Mouse (Mus musculus) adrenal gland, adult 2 months (tissue): ENCODE data around the gene Dnttip1. TPM values are rescaled to one million over a fixed set of nuclear protein-coding genes. Genes with fewer than 3 reads are reported as not detected.

Experiments
- DNase-seq: peaks from one replicate; pipeline ENCODE4 v3.0.0; 2021
- polyA plus RNA-seq: library from polyadenylated mRNA; depleted of rRNA; stranded (reverse); fragments of >200 nt; gene quantifications from 2 replicates; pipeline ENCODE4 v1.2.3, GENCODE M21; 2012; rRNA removed
- total RNA-seq, 2 experiments: library from RNA; stranded (reverse); gene quantifications; 2 replicates each; pipeline ENCODE4 v1.2.3; 2021

The Dnttip1 gene
- total and polyA plus RNA-seq, 3 experiments, result 29.7 to 41.8 (median 34.9) TPM

GRCm38 (mm10) chr2:164804533-164805331 is 58.9 kb downstream of the Dnttip1 start, which contains the start of the genes Acot8 and Zswim3:
TSS of gene Acot8 (minus strand) at chr2:164804882.
TSS of gene Zswim3 (plus strand) at chr2:164805098.
- DNase-seq, result peak; percentile 98

GRCm38 (mm10) chr2:164805332-164805718 is 59.5 kb downstream of the Dnttip1 start:
- DNase-seq, result no peak

- DNase-seq, result no peak
These were observed 60.8 kb downstream of the Dnttip1 start for GRCm38 (mm10) chr2:164806614-164807013.

GRCm38 (mm10) chr2:164813557-164813956 is 67.8 kb downstream of the Dnttip1 start:
- no peak for DNase-seq

- DNase-seq, result no peak
These were observed 69.6 kb downstream of the Dnttip1 start for GRCm38 (mm10) chr2:164815348-164815747.

- no peak for DNase-seq
These were observed 70.0 kb downstream of the Dnttip1 start for GRCm38 (mm10) chr2:164815821-164816220.

GRCm38 (mm10) chr2:164817206-164817605 is 71.4 kb downstream of the Dnttip1 start:
- DNase-seq, result no peak

GRCm38 (mm10) chr2:164817703-164818102 is 71.9 kb downstream of the Dnttip1 start:
- no peak for DNase-seq

Other genes starting within 250 kb of the Dnttip1 start
- gene Pigt, start 248.5 kb upstream of the Dnttip1 start, total RNA-seq, result 10 to 100 TPM; 72.7 to 98.8 TPM
- gene Pigt, start 248.5 kb upstream of the Dnttip1 start, polyA plus RNA-seq, result 216 and 218 TPM in 2 replicates
- gene Wfdc2, start 183.6 kb upstream of the Dnttip1 start, total RNA-seq, result not detected
- gene Wfdc2, start 183.6 kb upstream of the Dnttip1 start, polyA plus RNA-seq, result 0.51 and 0.73 TPM in 2 replicates
- gene Spint3, start 172.5 kb upstream of the Dnttip1 start, total RNA-seq, result not detected
- gene Spint3, start 172.5 kb upstream of the Dnttip1 start, polyA plus RNA-seq, result not detected in 2 replicates
- under 1 TPM in 1 of 2 experiments, not detected in 1; 0.52 TPM for gene Wfdc6a, start 160.5 kb upstream of the Dnttip1 start, total RNA-seq
- gene Wfdc6a, start 160.5 kb upstream of the Dnttip1 start, polyA plus RNA-seq, result 0.62 and 1.0 TPM in 2 replicates
- gene Eppin, start 152.4 kb upstream of the Dnttip1 start, total RNA-seq, result not detected
- 0.29 TPM in 1 of 2 replicates, not detected in the other for gene Eppin, start 152.4 kb upstream of the Dnttip1 start, polyA plus RNA-seq
- not detected for gene Wfdc6b, start 132.5 kb upstream of the Dnttip1 start, total RNA-seq
- gene Wfdc6b, start 132.5 kb upstream of the Dnttip1 start, polyA plus RNA-seq, result not detected in 2 replicates
- gene Wfdc8, start 132.4 kb upstream of the Dnttip1 start, total RNA-seq, result not detected
- gene Wfdc8, start 132.4 kb upstream of the Dnttip1 start, polyA plus RNA-seq, result 0.07 and 1.8 TPM in 2 replicates
- gene Wfdc16, start 107.2 kb upstream of the Dnttip1 start, total RNA-seq, result not detected
- not detected in 2 replicates for gene Wfdc16, start 107.2 kb upstream of the Dnttip1 start, polyA plus RNA-seq
- gene Wfdc10, start 89.9 kb upstream of the Dnttip1 start, total RNA-seq, result not detected
- gene Wfdc10, start 89.9 kb upstream of the Dnttip1 start, polyA plus RNA-seq, result not detected in 2 replicates
- not detected for gene Wfdc9, start 89.4 kb upstream of the Dnttip1 start, total RNA-seq
- gene Wfdc9, start 89.4 kb upstream of the Dnttip1 start, polyA plus RNA-seq, result not detected in 2 replicates
- not detected for gene Wfdc11, start 71.9 kb upstream of the Dnttip1 start, total RNA-seq
- gene Wfdc11, start 71.9 kb upstream of the Dnttip1 start, polyA plus RNA-seq, result not detected in 2 replicates
- gene Wfdc13, start 60.9 kb upstream of the Dnttip1 start, total RNA-seq, result not detected
- gene Wfdc13, start 60.9 kb upstream of the Dnttip1 start, polyA plus RNA-seq, result 0.13 TPM in 1 of 2 replicates, not detected in the other
- gene Spint4, start 47.5 kb upstream of the Dnttip1 start, total RNA-seq, result not detected
- not detected in 2 replicates for gene Spint4, start 47.5 kb upstream of the Dnttip1 start, polyA plus RNA-seq
- gene Spint5, start 30.7 kb upstream of the Dnttip1 start, total RNA-seq, result not detected
- gene Spint5, start 30.7 kb upstream of the Dnttip1 start, polyA plus RNA-seq, result not detected in 2 replicates
- under 1 TPM; 0.24 to 0.32 TPM for gene Wfdc3, start 52 bp upstream of the Dnttip1 start, total RNA-seq
- 0.17 and 0.27 TPM in 2 replicates for gene Wfdc3, start 52 bp upstream of the Dnttip1 start, polyA plus RNA-seq
- 1 to 10 TPM; 2.5 to 5.2 TPM for gene Ube2c, start 23.9 kb downstream of the Dnttip1 start, total RNA-seq
- 7.1 and 9.1 TPM in 2 replicates for gene Ube2c, start 23.9 kb downstream of the Dnttip1 start, polyA plus RNA-seq
- gene Tnnc2, start 34.0 kb downstream of the Dnttip1 start, total RNA-seq, result not detected
- not detected in 2 replicates for gene Tnnc2, start 34.0 kb downstream of the Dnttip1 start, polyA plus RNA-seq
- 10 to 100 TPM; 26.5 to 43.1 TPM for gene Snx21, start 39.8 kb downstream of the Dnttip1 start, total RNA-seq
- gene Snx21, start 39.8 kb downstream of the Dnttip1 start, polyA plus RNA-seq, result 109 and 111 TPM in 2 replicates
- 10 to 100 TPM; 28.3 to 30.4 TPM for gene Acot8, start 58.9 kb downstream of the Dnttip1 start, total RNA-seq
- gene Acot8, start 58.9 kb downstream of the Dnttip1 start, polyA plus RNA-seq, result 59.2 and 64.4 TPM in 2 replicates
- gene Zswim3, start 59.1 kb downstream of the Dnttip1 start, total RNA-seq, result 1 to 10 TPM; 3.5 to 5.7 TPM
- 2.3 and 2.5 TPM in 2 replicates for gene Zswim3, start 59.1 kb downstream of the Dnttip1 start, polyA plus RNA-seq
- gene Zswim1, start 76.7 kb downstream of the Dnttip1 start, total RNA-seq, result 10 to 100 TPM; 11.0 to 11.7 TPM
- gene Zswim1, start 76.7 kb downstream of the Dnttip1 start, polyA plus RNA-seq, result 19.7 and 21.8 TPM in 2 replicates
- not detected for gene Spata25, start 82.6 kb downstream of the Dnttip1 start, total RNA-seq
- not detected in 2 replicates for gene Spata25, start 82.6 kb downstream of the Dnttip1 start, polyA plus RNA-seq
- gene Ctsa, start 86.9 kb downstream of the Dnttip1 start, total RNA-seq, result 100 to 1,000 TPM; 114 to 124 TPM
- gene Ctsa, start 86.9 kb downstream of the Dnttip1 start, polyA plus RNA-seq, result 304 and 353 TPM in 2 replicates
- gene Neurl2, start 87.5 kb downstream of the Dnttip1 start, total RNA-seq, result 1 to 10 TPM; 1.4 to 2.7 TPM
- 5.6 and 6.7 TPM in 2 replicates for gene Neurl2, start 87.5 kb downstream of the Dnttip1 start, polyA plus RNA-seq
- 10 to 100 TPM; 21.1 to 36.6 TPM for gene Pltp, start 111.7 kb downstream of the Dnttip1 start, total RNA-seq
- 63.9 and 72.0 TPM in 2 replicates for gene Pltp, start 111.7 kb downstream of the Dnttip1 start, polyA plus RNA-seq
- 10 to 100 TPM; 45.1 to 51.6 TPM for gene Pcif1, start 133.3 kb downstream of the Dnttip1 start, total RNA-seq
- gene Pcif1, start 133.3 kb downstream of the Dnttip1 start, polyA plus RNA-seq, result 66.3 and 67.2 TPM in 2 replicates
- 10 to 100 TPM; 16.7 to 21.9 TPM for gene Zfp335, start 165.8 kb downstream of the Dnttip1 start, total RNA-seq
- 37.4 TPM in 2 replicates for gene Zfp335, start 165.8 kb downstream of the Dnttip1 start, polyA plus RNA-seq
- 1 to 10 TPM; 1.4 to 2.1 TPM for gene Mmp9, start 194.8 kb downstream of the Dnttip1 start, total RNA-seq
- gene Mmp9, start 194.8 kb downstream of the Dnttip1 start, polyA plus RNA-seq, result 1.6 and 3.4 TPM in 2 replicates
- 1 to 10 TPM; 3.5 to 5.4 TPM for gene Slc12a5, start 214.8 kb downstream of the Dnttip1 start, total RNA-seq
- 21.4 and 27.6 TPM in 2 replicates for gene Slc12a5, start 214.8 kb downstream of the Dnttip1 start, polyA plus RNA-seq